ENCODE assay signal across 10 mouse cellular contexts in genomic region chr2:131134826-131135400, GRCm38 (mm10). TPM values are rescaled to one million over a fixed set of nuclear protein-coding genes. Genes with fewer than 3 reads are reported as not detected.
DNase-seq lines count a peak whose midpoint lies in the region; ATAC-seq and TF ChIP-seq lines count a peak whose summit lies in the region.
"Had no signal": no experiment of that assay in that cellular context is flagged by ENCODE, and none has a peak within 500 bp of the region (broad histone marks: within the 10 kb centered on the region; RNA-seq: fewer than 3 reads in every experiment).

No protein-coding gene starts in this region.

- H3K4me1 ChIP-seq in E14TG2a.4 (replicated peaks; ENCODE audit: low read depth, low read length) = peaks cover 34% of the 10 kb centered on the region
- peaks cover 5% of the 10 kb centered on the region; the same call in 1 of the 2 replicates for H3K4me1 ChIP-seq in bone marrow, adult 2 months (ENCODE audit: control insufficient read depth, insufficient read depth, low read length)
- peaks cover 19% of the 10 kb centered on the region for H3K4me1 ChIP-seq in limb, embryonic 12.5 days (replicated peaks)
- H3K4me1 ChIP-seq: forebrain, embryonic 15.5 days had no signal

- no peaks in the 10 kb centered on the region; the same call in 1 of the 2 replicates for H3K27me3 ChIP-seq in E14TG2a.4 (ENCODE audit: insufficient read depth, low read length)
- no peaks in the 10 kb centered on the region for H3K27me3 ChIP-seq in limb, embryonic 12.5 days
- H3K27me3 ChIP-seq: forebrain, embryonic 15.5 days had no signal

- no peak overlapping the region for H3K4me2 ChIP-seq in limb, embryonic 12.5 days
- H3K4me2 ChIP-seq: forebrain, embryonic 15.5 days had no signal

- H3K27ac ChIP-seq in layer of hippocampus, adult 2 months = peak overlapping the region; percentile 61; the same call in 1 of the 2 replicates
- H3K27ac ChIP-seq in bone marrow, adult 2 months (ENCODE audit: control insufficient read depth, insufficient read depth, low read depth, low read length, poor library complexity) = peak overlapping the region; percentile 82
- peak overlapping the region; percentile 4; the same call in 1 of the 2 replicates for H3K27ac ChIP-seq in limb, embryonic 12.5 days
- H3K27ac ChIP-seq: forebrain, embryonic 15.5 days had no signal

- no peak for TF ChIP-seq POLR2A in bone marrow, adult 2 months (IDR thresholded peaks at IDR 0.05; ENCODE audit: borderline replicate concordance, control insufficient read depth, low read depth, low read length)

- TF ChIP-seq CTCF in layer of hippocampus, adult 2 months (conservative IDR thresholded peaks at IDR 0.05) = no peak
- no peak for TF ChIP-seq CTCF in E14TG2a.4 (conservative IDR thresholded peaks at IDR 0.05; ENCODE audit: low read length)
- no peak for TF ChIP-seq CTCF in bone marrow, adult 2 months (IDR thresholded peaks at IDR 0.05; ENCODE audit: control insufficient read depth, insufficient read depth, low read length)

- ATAC-seq in limb, embryonic 12.5 days (ENCODE audit: insufficient number of reproducible peaks, insufficient read depth, low FRiP score, low TSS enrichment, low read depth) = no peak
- ATAC-seq in megakaryocyte progenitor cell, adult 5-6 weeks (replicated peaks; ENCODE audit: poor library complexity) = no peak

- DNase-seq in layer of hippocampus, adult 2 months (ENCODE audit: low spot score in 2 of 2) = no peak
- no peak for DNase-seq in layer of hippocampus, adult 18-20 months (ENCODE audit: low spot score in 2 of 2)
- no peak for DNase-seq in right cerebral cortex, adult 2 months (ENCODE audit: low spot score in 2 of 2)

- H3K4me3 ChIP-seq in layer of hippocampus, adult 2 months = no peak overlapping the region
- H3K4me3 ChIP-seq in E14TG2a.4 (replicated peaks; ENCODE audit: low read length) = peak overlapping the region; percentile 45
- H3K4me3 ChIP-seq in bone marrow, adult 2 months (replicated peaks; ENCODE audit: control insufficient read depth, low read depth, low read length) = no peak overlapping the region
- H3K4me3 ChIP-seq in limb, embryonic 12.5 days (replicated peaks) = no peak overlapping the region
- H3K4me3 ChIP-seq: forebrain, embryonic 15.5 days had no signal

- WGBS in bone marrow, adult 2 months = 86% methylated on average over 8 of the region's 8 CpGs
- WGBS in limb, embryonic 12.5 days = 67% methylated on average over 8 of the region's 8 CpGs

- H3K36me3 ChIP-seq in E14TG2a.4 (ENCODE audit: insufficient read depth, low read length) = no peaks in the 10 kb centered on the region
- H3K36me3 ChIP-seq in limb, embryonic 12.5 days = peaks cover 80% of the 10 kb centered on the region
- H3K36me3 ChIP-seq: forebrain, embryonic 15.5 days had no signal

- H3K9ac ChIP-seq in limb, embryonic 12.5 days (replicated peaks) = 0 out of 2 replicates have a peak overlapping the region, but pooled peaks have one; percentile 23
- H3K9ac ChIP-seq: forebrain, embryonic 15.5 days had no signal

- no peaks in the 10 kb centered on the region for H3K9me3 ChIP-seq in E14TG2a.4 (ENCODE audit: low read length)
- no peaks in the 10 kb centered on the region for H3K9me3 ChIP-seq in limb, embryonic 12.5 days
- H3K9me3 ChIP-seq: forebrain, embryonic 15.5 days had no signal

RNA-seq across cellular contexts. Expression of gene Gm11037, which starts 1.6 kb away (rescaled TPM):
- not detected for total RNA-seq in layer of hippocampus, adult 2 months (2021)
- total RNA-seq in layer of hippocampus, adult 18-20 months (2021) = not detected
- polyA plus RNA-seq in bone marrow, adult 2 months (2011; ENCODE audit: insufficient read depth, insufficient read length, low replicate concordance, missing spikeins) = not detected in 2 replicates
- not detected in 2 replicates for polyA plus RNA-seq in limb, embryonic 12.5 days (2016; fragmentation: Nextera tagmentation; extraction: Ambion mirVana)
- total RNA-seq in megakaryocyte progenitor cell, adult 5-6 weeks (2015) = not detected in 2 replicates
- not detected in 2 replicates for total RNA-seq in megakaryocyte progenitor cell, adult 5-6 weeks (2017)
- total RNA-seq: layer of hippocampus, adult 8-10 months had no signal
- polyA plus RNA-seq: forebrain, embryonic 15.5 days; spleen, adult 2 months had no signal

RNA-seq across cellular contexts. Expression of gene Hspa12b, which starts 7.8 kb away (rescaled TPM):
- 1 to 10 TPM; 9.1 to 9.5 TPM for total RNA-seq in layer of hippocampus, adult 2 months (2021)
- 1 to 10 TPM; 6.1 to 8.3 TPM for total RNA-seq in layer of hippocampus, adult 18-20 months (2021)
- 2.6 and 4.4 TPM in 2 replicates for polyA plus RNA-seq in bone marrow, adult 2 months (2011; ENCODE audit: insufficient read depth, insufficient read length, low replicate concordance, missing spikeins)
- 20.7 and 21.2 TPM in 2 replicates for polyA plus RNA-seq in limb, embryonic 12.5 days (2016; fragmentation: Nextera tagmentation; extraction: Ambion mirVana)
- total RNA-seq in megakaryocyte progenitor cell, adult 5-6 weeks (2015) = 0.12 TPM in 1 of 2 replicates, not detected in the other
- total RNA-seq in megakaryocyte progenitor cell, adult 5-6 weeks (2017) = 0.44 TPM in 1 of 2 replicates, not detected in the other

RNA-seq across cellular contexts. Expression of gene 1700037H04Rik, which starts 25.0 kb away (rescaled TPM):
- total RNA-seq in layer of hippocampus, adult 2 months (2021) = 10 to 100 TPM; 46.0 to 46.7 TPM
- total RNA-seq in layer of hippocampus, adult 18-20 months (2021) = 10 to 100 TPM; 57.7 to 60.0 TPM
- 46.9 and 57.6 TPM in 2 replicates for polyA plus RNA-seq in bone marrow, adult 2 months (2011; ENCODE audit: insufficient read depth, insufficient read length, low replicate concordance, missing spikeins)
- polyA plus RNA-seq in limb, embryonic 12.5 days (2016; fragmentation: Nextera tagmentation; extraction: Ambion mirVana) = 58.2 and 62.2 TPM in 2 replicates
- total RNA-seq in megakaryocyte progenitor cell, adult 5-6 weeks (2015) = 85.1 and 90.4 TPM in 2 replicates
- total RNA-seq in megakaryocyte progenitor cell, adult 5-6 weeks (2017) = 34.9 and 39.5 TPM in 2 replicates

RNA-seq across cellular contexts. Expression of gene Cenpb, which starts 45.0 kb away (rescaled TPM):
- 10 to 100 TPM; 72.3 to 78.8 TPM for total RNA-seq in layer of hippocampus, adult 2 months (2021)
- 10 to 100 TPM; 70.4 to 73.5 TPM for total RNA-seq in layer of hippocampus, adult 18-20 months (2021)
- 22.6 and 28.5 TPM in 2 replicates for polyA plus RNA-seq in bone marrow, adult 2 months (2011; ENCODE audit: insufficient read depth, insufficient read length, low replicate concordance, missing spikeins)
- polyA plus RNA-seq in limb, embryonic 12.5 days (2016; fragmentation: Nextera tagmentation; extraction: Ambion mirVana) = 11.8 and 14.9 TPM in 2 replicates
- total RNA-seq in megakaryocyte progenitor cell, adult 5-6 weeks (2015) = 8.0 and 8.3 TPM in 2 replicates
- total RNA-seq in megakaryocyte progenitor cell, adult 5-6 weeks (2017) = 14.8 and 15.8 TPM in 2 replicates

RNA-seq across cellular contexts. Expression of gene Siglec1, which starts 48.3 kb away (rescaled TPM):
- under 1 TPM; 0.20 to 0.46 TPM for total RNA-seq in layer of hippocampus, adult 2 months (2021)
- under 1 TPM; 0.36 to 0.47 TPM for total RNA-seq in layer of hippocampus, adult 18-20 months (2021)
- 3.3 and 6.2 TPM in 2 replicates for polyA plus RNA-seq in bone marrow, adult 2 months (2011; ENCODE audit: insufficient read depth, insufficient read length, low replicate concordance, missing spikeins)
- polyA plus RNA-seq in limb, embryonic 12.5 days (2016; fragmentation: Nextera tagmentation; extraction: Ambion mirVana) = 0.13 and 0.14 TPM in 2 replicates
- 0.05 and 0.07 TPM in 2 replicates for total RNA-seq in megakaryocyte progenitor cell, adult 5-6 weeks (2015)
- 0.10 TPM in 1 of 2 replicates, not detected in the other for total RNA-seq in megakaryocyte progenitor cell, adult 5-6 weeks (2017)

Comparison
In these comparisons a context has a peak if more than half of its experiments do, and no peak if none do; other contexts are left out.
1. H3K27ac ChIP-seq: peak in every context shown above with its lines; median percentile 82 in bone marrow, adult 2 months; 61 in layer of hippocampus, adult 2 months; 4 in limb, embryonic 12.5 days.
2. RNA of gene Hspa12b, which starts 7.8 kb away (total RNA-seq): 9.1 to 9.5 TPM in layer of hippocampus, adult 2 months and 6.1 to 8.3 TPM in layer of hippocampus, adult 18-20 months; 0.12 to 0.44 TPM in megakaryocyte progenitor cell, adult 5-6 weeks; every median in the first group is over 4 times any median in the second.